Mouse (Mus musculus) neural tube, embryonic 12.5 days (tissue): ENCODE measurements around the gene Unc45a. TPM values are rescaled to one million over a fixed set of nuclear protein-coding genes. Genes with fewer than 3 reads are reported as not detected.
A peak's percentile ranks its signal among the peaks of the same experiment; 100 is the strongest.

ENCODE experiments used
- ATAC-seq: fragments of 200-750 bp; cut with Nextera tagmentation; 2 replicates; pipeline ENCODE4 v1.8.0; 2017; ENCODE audit warnings: low read depth, mild to moderate bottlenecking, moderate TSS enrichment, moderate library complexity; ENCODE audit not compliant: low FRiP score
- H3K27ac ChIP-seq: fragments of 300-500 bp; sonication (generic); 2 replicates; pipeline ENCODE4 v1.5.1; 2016
- H3K27me3 ChIP-seq: fragments of 300-500 bp; sonication (generic); replicated peaks from 2 replicates; pipeline ENCODE4 v1.6.1; 2016; ENCODE audit warnings: mild to moderate bottlenecking
- H3K36me3 ChIP-seq: fragments of 300-500 bp; sonication (generic); 2 replicates; pipeline ENCODE4 v1.6.1; 2016; ENCODE audit warnings: mild to moderate bottlenecking
- H3K4me1 ChIP-seq: fragments of 300-500 bp; sonication (generic); 2 replicates; pipeline ENCODE4 v1.6.1; 2016
- H3K4me2 ChIP-seq: fragments of 300-500 bp; sonication (generic); replicated peaks from 2 replicates; pipeline ENCODE4 v1.6.1; 2016; ENCODE audit warnings: mild to moderate bottlenecking
- H3K4me3 ChIP-seq: fragments of 300-500 bp; sonication (generic); 2 replicates; pipeline ENCODE4 v1.5.1; 2016
- H3K9ac ChIP-seq: fragments of 300-500 bp; sonication (generic); 2 replicates; pipeline ENCODE4 v1.6.1; 2016; ENCODE audit warnings: mild to moderate bottlenecking
- H3K9me3 ChIP-seq: fragments of 300-500 bp; sonication (generic); 2 replicates; pipeline ENCODE4 v1.6.1; 2016; ENCODE audit warnings: mild to moderate bottlenecking
- WGBS: fragments of 180-500 bp; shearing (Covaris S2); methylation state at CpG from one replicate; pipeline ENCODE4 v1.1.7; 2016; 5-methylcytosine and 5-hydroxymethylcytosine counted together
- polyA plus RNA-seq: library from polyadenylated mRNA; unstranded; fragments of >200 nt; fragmentation: Nextera tagmentation; extraction: Ambion mirVana; gene quantifications from 2 replicates; pipeline ENCODE4 v1.2.1, GENCODE M21; 2016

Unc45a gene
- polyA plus RNA-seq, 1 experiment from 2014 or later, result 59.9 TPM

DNA sequence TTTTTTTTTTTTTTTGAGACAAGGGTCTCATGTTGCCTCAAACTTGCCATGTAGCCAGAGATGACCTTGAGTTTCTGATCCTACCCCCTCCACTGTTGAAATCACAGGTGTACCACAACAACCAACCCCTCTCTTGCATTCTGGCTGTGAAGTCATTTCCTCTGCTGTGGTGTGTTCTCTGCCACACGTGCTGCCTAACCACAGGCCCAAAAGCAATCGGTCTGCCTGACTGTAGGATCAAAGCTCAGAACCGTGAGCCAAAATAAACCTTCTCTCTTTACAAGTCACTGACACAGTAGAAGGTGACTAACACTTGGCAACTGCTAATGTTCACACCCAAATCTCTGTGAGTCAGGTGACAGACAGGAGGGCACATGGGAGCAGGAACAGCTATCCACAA is 19.6 kb upstream of the Unc45a start:
- Histone ChIP-seq H3K27me3 (no peaks in the 10 kb centered on the region), H3K9me3 (no peaks in the 10 kb centered on the region), H3K27ac (no peak overlapping the region), H3K9ac (no peak overlapping the region), H3K4me3 (no peak overlapping the region), H3K36me3 (peaks cover 91% of the 10 kb centered on the region), H3K4me2 (no peak overlapping the region), H3K4me1 (peaks cover 16% of the 10 kb centered on the region)
- 81% methylated on average over 3 of the region's 3 CpGs for WGBS
- no peak for ATAC-seq

GRCm38 (mm10) chr7:80358039-80358438 is 17.2 kb upstream of the Unc45a start:
- Histone ChIP-seq H3K4me2 (no peak overlapping the region), H3K9ac (no peak overlapping the region), H3K4me3 (no peak overlapping the region), H3K27me3 (no peaks in the 10 kb centered on the region), H3K27ac (no peak overlapping the region), H3K4me1 (peaks cover 16% of the 10 kb centered on the region), H3K9me3 (no peaks in the 10 kb centered on the region), H3K36me3 (peaks cover 88% of the 10 kb centered on the region)
- WGBS, result 61% methylated on average over 4 of the region's 4 CpGs
- no peak for ATAC-seq

DNA sequence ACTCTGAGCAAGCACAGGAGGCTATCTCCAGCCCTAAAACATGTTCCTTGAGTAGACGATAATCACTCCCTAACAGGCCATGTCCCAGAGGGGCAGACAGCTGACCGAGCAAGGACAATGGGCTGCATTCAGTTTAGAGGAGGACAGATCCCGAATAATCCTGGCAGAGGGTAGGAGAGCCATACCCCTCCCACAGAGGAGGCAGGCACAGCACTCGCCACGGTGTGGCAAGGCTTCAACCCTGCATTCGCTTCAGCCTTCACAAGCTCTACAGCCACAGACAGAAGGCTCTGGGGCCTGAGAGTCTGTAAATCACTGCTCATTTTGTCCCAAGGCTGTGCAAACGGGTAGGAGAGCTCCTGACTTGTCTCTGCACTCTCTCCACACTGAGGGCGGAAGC is 16.4 kb upstream of the Unc45a start:
- H3K4me1 ChIP-seq, result peaks cover 16% of the 10 kb centered on the region
- H3K27ac ChIP-seq, result no peak overlapping the region
- H3K4me2 ChIP-seq, result peak overlapping the region; percentile 9; the same call in 1 of the 2 replicates
- no peaks in the 10 kb centered on the region for H3K27me3 ChIP-seq
- H3K4me3 ChIP-seq, result no peak overlapping the region
- peak; percentile 63; the same call in 1 of the 2 replicates for ATAC-seq
- peaks cover 88% of the 10 kb centered on the region for H3K36me3 ChIP-seq
- no peaks in the 10 kb centered on the region for H3K9me3 ChIP-seq
- 0 out of 2 replicates have a peak overlapping the region, but pooled peaks have one; percentile 8 for H3K9ac ChIP-seq
- WGBS, result 27% methylated on average over 8 of the region's 8 CpGs

DNA sequence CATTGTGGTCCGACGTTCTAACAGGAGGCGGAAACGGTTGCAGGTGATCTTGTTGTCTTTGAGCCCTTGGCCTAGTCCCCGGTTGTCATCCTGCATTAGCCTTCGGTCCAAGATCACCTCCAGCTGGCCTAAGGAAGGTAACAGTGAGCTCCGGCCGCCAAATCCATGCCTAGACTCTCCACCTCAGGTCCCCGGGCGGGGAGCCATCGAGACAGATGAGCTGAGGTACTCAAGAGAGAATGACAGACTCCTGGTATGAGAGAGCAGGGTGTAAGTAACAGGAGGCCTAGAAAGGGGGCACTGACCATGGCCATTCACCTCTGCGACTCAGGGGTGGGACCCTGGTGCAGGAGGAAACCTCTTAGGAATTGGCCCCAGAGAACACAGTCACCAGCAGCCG is 15.5 kb upstream of the Unc45a start:
- Histone ChIP-seq H3K4me1 (peaks cover 16% of the 10 kb centered on the region), H3K36me3 (peaks cover 85% of the 10 kb centered on the region), H3K9me3 (no peaks in the 10 kb centered on the region), H3K27ac (no peak overlapping the region), H3K27me3 (no peaks in the 10 kb centered on the region), H3K4me3 (no peak overlapping the region), H3K9ac (no peak overlapping the region), H3K4me2 (no peak overlapping the region)
- ATAC-seq, result no peak
- 90% methylated on average over 13 of the region's 13 CpGs for WGBS

- H3K4me3 ChIP-seq, result no peak overlapping the region
- no peak for ATAC-seq
- WGBS, result 93% methylated on average over 8 of the region's 8 CpGs
- H3K4me2 ChIP-seq, result no peak overlapping the region
- H3K4me1 ChIP-seq, result peaks cover 18% of the 10 kb centered on the region
- H3K27me3 ChIP-seq, result no peaks in the 10 kb centered on the region
- no peak overlapping the region for H3K27ac ChIP-seq
- H3K9ac ChIP-seq, result no peak overlapping the region
- H3K9me3 ChIP-seq, result no peaks in the 10 kb centered on the region
- peaks cover 67% of the 10 kb centered on the region for H3K36me3 ChIP-seq
Measured at GRCm38 (mm10) chr7:80352920-80353319, 12.1 kb upstream of the Unc45a start.

DNA sequence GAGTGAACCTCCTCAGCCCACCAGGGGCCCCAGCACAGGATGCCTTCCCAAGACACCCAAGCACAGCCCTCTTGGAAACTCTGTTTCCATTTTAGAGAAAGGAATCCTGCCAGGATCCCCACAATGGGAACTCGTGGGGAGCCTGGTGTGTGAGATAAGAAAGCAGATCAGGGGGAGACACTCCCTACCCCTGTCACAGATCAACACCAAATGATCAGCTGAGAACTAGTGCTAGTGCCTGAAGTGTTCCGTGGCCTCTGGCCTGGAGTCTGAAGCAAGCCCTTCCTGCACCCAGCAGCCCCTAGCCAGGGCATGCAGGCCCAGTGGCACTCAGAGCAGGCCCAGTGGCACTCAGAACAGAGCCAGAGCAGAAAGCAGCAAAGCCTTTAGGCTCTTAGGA is 10.0 kb upstream of the Unc45a start:
- no peaks in the 10 kb centered on the region for H3K27me3 ChIP-seq
- H3K4me1 ChIP-seq, result peaks cover 13% of the 10 kb centered on the region
- no peak overlapping the region for H3K4me2 ChIP-seq
- no peak overlapping the region for H3K27ac ChIP-seq
- no peak for ATAC-seq
- H3K36me3 ChIP-seq, result peaks cover 50% of the 10 kb centered on the region
- H3K9ac ChIP-seq, result no peak overlapping the region
- WGBS, result 85% methylated on average over 2 of the region's 2 CpGs
- H3K9me3 ChIP-seq, result no peaks in the 10 kb centered on the region
- no peak overlapping the region for H3K4me3 ChIP-seq

- WGBS, result 64% methylated on average over 13 of the region's 13 CpGs
- Histone ChIP-seq H3K9me3 (no peaks in the 10 kb centered on the region), H3K4me2 (0 out of 2 replicates have a peak overlapping the region, but pooled peaks have one; percentile 1), H3K27ac (peak overlapping the region; percentile 1; the same call in 1 of the 2 replicates), H3K4me1 (peaks cover 20% of the 10 kb centered on the region), H3K36me3 (peaks cover 35% of the 10 kb centered on the region), H3K9ac (no peak overlapping the region), H3K27me3 (no peaks in the 10 kb centered on the region), H3K4me3 (no peak overlapping the region)
- ATAC-seq, result no peak
Measured at GRCm38 (mm10) chr7:80347670-80348586, 7.1 kb upstream of the Unc45a start.

- Histone ChIP-seq H3K9ac (no peak overlapping the region), H3K36me3 (peaks cover 26% of the 10 kb centered on the region), H3K4me1 (peaks cover 28% of the 10 kb centered on the region), H3K27ac (no peak overlapping the region), H3K27me3 (no peaks in the 10 kb centered on the region), H3K4me2 (no peak overlapping the region), H3K9me3 (no peaks in the 10 kb centered on the region), H3K4me3 (no peak overlapping the region)
- 89% methylated on average over 5 of the region's 5 CpGs for WGBS
- no peak for ATAC-seq
Measured at GRCm38 (mm10) chr7:80346830-80347229, 6.0 kb upstream of the Unc45a start.

GRCm38 (mm10) chr7:80346173-80346572 is 5.4 kb upstream of the Unc45a start:
- H3K9me3 ChIP-seq, result no peaks in the 10 kb centered on the region
- WGBS, result 97% methylated on average over 9 of the region's 9 CpGs
- H3K4me1 ChIP-seq, result peaks cover 33% of the 10 kb centered on the region
- peaks cover 21% of the 10 kb centered on the region for H3K36me3 ChIP-seq
- H3K27me3 ChIP-seq, result no peaks in the 10 kb centered on the region
- H3K4me2 ChIP-seq, result no peak overlapping the region
- H3K4me3 ChIP-seq, result no peak overlapping the region
- no peak overlapping the region for H3K9ac ChIP-seq
- ATAC-seq, result no peak
- H3K27ac ChIP-seq, result no peak overlapping the region

- H3K27me3 ChIP-seq, result no peaks in the 10 kb centered on the region
- H3K4me2 ChIP-seq, result peak overlapping the region; percentile 78
- peaks cover 51% of the 10 kb centered on the region for H3K4me1 ChIP-seq
- H3K27ac ChIP-seq, result peak overlapping the region; percentile 38; the same call in 1 of the 2 replicates
- H3K9ac ChIP-seq, result peak overlapping the region; percentile 68
- H3K9me3 ChIP-seq, result no peaks in the 10 kb centered on the region
- H3K4me3 ChIP-seq, result peak overlapping the region; percentile 50
- 0 out of 2 replicates have a peak, but pooled peaks have one; percentile 4 for ATAC-seq
- 28% methylated on average over 19 of the region's 19 CpGs for WGBS
- H3K36me3 ChIP-seq, result peaks cover 8% of the 10 kb centered on the region
Measured at GRCm38 (mm10) chr7:80343270-80344018, 2.6 kb upstream of the Unc45a start.

GRCm38 (mm10) chr7:80342858-80343257 is 2.1 kb upstream of the Unc45a start, which contains the start of gene Hddc3:
Hddc3 (plus strand) TSS chr7:80343104.
- Histone ChIP-seq H3K27ac (peak within 1 kb of the TSS; percentile 38; the same call in 1 of the 2 replicates), H3K4me3 (peak within 1 kb of the TSS; percentile 50), H3K9me3 (no peaks in the 10 kb centered on the region), H3K4me2 (peak within 1 kb of the TSS; percentile 78), H3K27me3 (no peaks in the 10 kb centered on the region), H3K36me3 (peaks cover 8% of the 10 kb centered on the region), H3K4me1 (peaks cover 52% of the 10 kb centered on the region), H3K9ac (peak within 1 kb of the TSS; percentile 68)
- 2% methylated on average over 25 of the region's 25 CpGs for WGBS
- ATAC-seq, result 0 out of 2 replicates have a peak, but pooled peaks have one; percentile 4

DNA sequence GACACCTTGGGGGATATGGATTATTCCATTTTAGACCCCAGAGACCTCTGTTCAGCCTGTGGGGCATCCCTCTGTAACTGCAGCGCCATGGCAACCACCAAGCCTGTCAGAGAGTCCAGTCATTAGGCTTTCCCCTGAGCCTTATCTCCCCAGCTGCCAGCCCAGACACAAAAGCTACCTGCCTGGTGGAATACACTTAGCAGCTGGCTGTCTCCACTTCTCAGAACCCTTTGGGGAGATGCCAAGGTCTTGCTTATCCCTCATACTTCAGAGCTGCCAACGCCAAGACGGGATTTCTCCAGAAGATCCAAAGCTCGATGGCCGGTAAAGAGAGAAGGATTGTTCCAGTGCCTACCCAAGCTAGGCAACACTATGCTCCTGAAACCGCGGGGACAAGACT is 988 bp upstream of the Unc45a start:
- Histone ChIP-seq H3K27me3 (no peaks in the 10 kb centered on the region), H3K9ac (no peak overlapping the region), H3K4me1 (peaks cover 45% of the 10 kb centered on the region), H3K4me2 (no peak overlapping the region), H3K27ac (no peak overlapping the region), H3K36me3 (peaks cover 17% of the 10 kb centered on the region), H3K4me3 (no peak overlapping the region), H3K9me3 (no peaks in the 10 kb centered on the region)
- ATAC-seq, result no peak
- WGBS, result 74% methylated on average over 7 of the region's 7 CpGs
